Mouse (Mus musculus) liver, adult 2 months (tissue): Measurements from ENCODE around the gene Cfdp1. TPM values are rescaled to one million over a fixed set of nuclear protein-coding genes. Genes with fewer than 3 reads are reported as not detected.

Experiments
- DNase-seq: peaks from one replicate; pipeline ENCODE4 v3.0.0-alpha.2; 2011; ENCODE audit warnings: low read depth, low spot score; ENCODE audit errors: extremely low read depth
- H3K27ac ChIP-seq: fragments of 200-500 bp; replicated peaks from 2 replicates; pipeline ENCODE4 v1.5.1; 2012; ENCODE audit warnings: low read depth, mild to moderate bottlenecking, control low read depth, inconsistent platforms, low read length; ENCODE audit not compliant: insufficient read depth
- H3K27me3 ChIP-seq: fragments of 200-500 bp; 2 replicates; pipeline ENCODE4 v1.6.1; 2012; ENCODE audit warnings: mild to moderate bottlenecking, moderate library complexity, low read length, inconsistent platforms; ENCODE audit not compliant: control insufficient read depth, insufficient read depth
- H3K36me3 ChIP-seq: fragments of 200-500 bp; 2 replicates; pipeline ENCODE4 v1.6.1; 2012; ENCODE audit warnings: low read length, inconsistent platforms; ENCODE audit not compliant: control insufficient read depth, insufficient read depth
- H3K4me1 ChIP-seq: fragments of 200-500 bp; 2 replicates; pipeline ENCODE4 v1.6.1; 2011; ENCODE audit warnings: low read length; ENCODE audit not compliant: control insufficient read depth, insufficient read depth
- H3K4me3 ChIP-seq: fragments of 200-500 bp; 2 replicates; pipeline ENCODE4 v1.5.1; 2011; ENCODE audit warnings: low read depth, mild to moderate bottlenecking, control low read depth, low read length, moderate library complexity; ENCODE audit not compliant: insufficient read depth
- H3K79me2 ChIP-seq: fragments of 200-500 bp; 2 replicates; pipeline ENCODE4 v1.6.1; 2012; ENCODE audit warnings: inconsistent platforms, mild to moderate bottlenecking, low read length, moderate library complexity; ENCODE audit not compliant: control insufficient read depth, insufficient read depth
- H3K9ac ChIP-seq: fragments of 200-500 bp; 2 replicates; pipeline ENCODE4 v1.6.1; 2012; ENCODE audit warnings: low read depth, mild to moderate bottlenecking, control low read depth, inconsistent platforms, low read length
- CTCF ChIP-seq: fragments of 200-500 bp; IDR thresholded peaks from 2 replicates; pipeline ENCODE4 v1.5.1; 2011; ENCODE audit warnings: low read depth, low read length, control low read depth
- POLR2A ChIP-seq: fragments of 200-500 bp; IDR thresholded peaks from 2 replicates; pipeline ENCODE4 v1.6.1; 2011; ENCODE audit warnings: low read length, control low read depth; ENCODE audit not compliant: insufficient read depth; ENCODE audit errors: extremely low read depth
- WGBS: fragments of 180-500 bp; shearing (Covaris S2); methylation state at CpG from one replicate; pipeline ENCODE4 v1.1.7; 2018; 5-methylcytosine and 5-hydroxymethylcytosine counted together
- polyA plus RNA-seq: library from polyadenylated mRNA; depleted of rRNA; stranded (reverse); fragments of >200 nt; gene quantifications from 2 replicates; pipeline ENCODE4 v1.2.3, GENCODE M21; 2012; rRNA removed
- total RNA-seq: library from RNA; depleted of rRNA; stranded (reverse); fragments of >200 nt; gene quantifications from 2 replicates; pipeline ENCODE4 v1.2.3, GENCODE M21; 2014; rRNA removed

Cfdp1 gene
- 27.6 and 40.7 TPM in 2 replicates for total RNA-seq
- 3.8 and 4.6 TPM in 2 replicates for polyA plus RNA-seq

DNA sequence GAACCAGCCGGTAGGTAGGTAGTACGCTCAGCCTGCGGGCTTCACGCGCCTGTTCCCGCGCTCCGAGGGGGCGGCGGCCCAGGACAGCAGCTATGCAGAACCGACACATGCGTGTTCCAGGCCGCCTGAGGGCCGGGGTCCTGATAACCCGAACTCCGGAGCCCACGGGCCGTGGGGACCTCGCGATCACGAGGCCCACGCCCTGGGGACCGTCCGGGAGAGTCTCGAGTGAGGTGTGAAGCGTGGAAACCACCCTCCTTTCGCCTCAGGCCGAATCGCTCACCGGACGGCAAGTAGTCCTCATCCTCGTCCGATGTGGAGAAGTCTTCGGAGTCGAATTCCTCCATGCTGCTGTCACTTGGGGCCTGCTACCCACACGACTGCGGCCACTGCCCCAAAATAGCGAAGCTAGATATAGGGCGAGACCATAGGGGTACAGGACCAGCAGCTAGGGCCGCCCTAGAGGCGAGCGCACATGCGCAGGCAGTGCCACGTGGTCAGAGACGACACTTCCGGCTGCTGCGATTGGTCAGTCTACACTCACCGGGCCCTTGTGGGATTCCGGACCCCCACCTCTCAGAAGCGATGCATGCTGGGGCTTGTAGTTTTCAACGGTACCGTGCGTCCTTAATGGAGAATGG lies at the start of gene Cfdp1:
Cfdp1 (minus strand) TSS at position 431 of the 641 bp plus-strand sequence.
- Histone ChIP-seq H3K36me3 (no peaks in the 10 kb centered on the region), H3K4me3 (peak within 1 kb of the TSS; percentile 85), H3K4me1 (peaks cover 5% of the 10 kb centered on the region), H3K79me2 (peaks cover 22% of the 10 kb centered on the region), H3K9ac (peak within 1 kb of the TSS; percentile 83), H3K27ac (no peak within 1 kb of the TSS), H3K27me3 (no peaks in the 10 kb centered on the region)
- DNase-seq, result peak; percentile 90
- TF ChIP-seq CTCF, result no peak
- TF ChIP-seq POLR2A, result peak; percentile 46; the same call in 1 of the 2 replicates
- WGBS, result under 1% methylated on average over 53 of the region's 53 CpGs

DNA sequence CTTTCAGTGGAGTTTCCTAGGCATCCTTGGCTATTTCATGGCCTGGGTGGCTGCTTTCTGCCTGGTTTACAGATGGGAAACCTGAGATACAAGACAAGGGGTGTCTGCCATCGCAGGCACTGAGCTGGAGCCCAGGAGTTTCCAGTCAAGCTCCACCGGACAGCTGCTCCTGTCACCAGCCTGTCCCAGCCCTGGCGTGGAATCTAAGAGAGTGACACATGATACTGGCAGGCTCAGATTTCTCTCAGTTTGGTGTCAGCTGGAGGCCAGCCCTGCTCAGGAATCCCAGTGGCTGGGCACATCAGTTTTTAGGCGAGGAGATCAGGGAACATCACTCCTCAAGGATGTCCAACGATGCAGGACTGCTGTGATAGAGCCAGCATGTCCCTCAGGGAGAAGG lies 48.0 kb upstream of the Cfdp1 start:
- no peak overlapping the region for H3K27ac ChIP-seq
- no peak for TF ChIP-seq CTCF
- TF ChIP-seq POLR2A, result no peak
- H3K4me1 ChIP-seq, result no peaks in the 10 kb centered on the region
- no peak for DNase-seq
- H3K4me3 ChIP-seq, result no peak overlapping the region
- 41% methylated on average over 5 of the region's 5 CpGs for WGBS
- no peaks in the 10 kb centered on the region; the same call in 1 of the 2 replicates for H3K27me3 ChIP-seq
- H3K9ac ChIP-seq, result no peak overlapping the region
- H3K36me3 ChIP-seq, result no peaks in the 10 kb centered on the region
- H3K79me2 ChIP-seq, result no peaks in the 10 kb centered on the region

- no peak for DNase-seq
- TF ChIP-seq CTCF (no peak), POLR2A (no peak)
- Histone ChIP-seq H3K27me3 (no peaks in the 10 kb centered on the region; the same call in 1 of the 2 replicates), H3K36me3 (no peaks in the 10 kb centered on the region), H3K4me1 (no peaks in the 10 kb centered on the region), H3K4me3 (no peak overlapping the region), H3K9ac (no peak overlapping the region), H3K27ac (no peak overlapping the region), H3K79me2 (no peaks in the 10 kb centered on the region)
- WGBS, result 57% methylated on average over 10 of the region's 10 CpGs
Observed at GRCm38 (mm10) chr8:111898586-111898985, 44.5 kb upstream of the Cfdp1 start.

GRCm38 (mm10) chr8:111894955-111895354 lies 40.9 kb upstream of the Cfdp1 start:
- 88% methylated on average over 7 of the region's 7 CpGs for WGBS
- Histone ChIP-seq H3K4me1 (no peaks in the 10 kb centered on the region), H3K9ac (no peak overlapping the region), H3K4me3 (no peak overlapping the region), H3K27me3 (peaks cover 8% of the 10 kb centered on the region), H3K27ac (no peak overlapping the region), H3K36me3 (no peaks in the 10 kb centered on the region), H3K79me2 (no peaks in the 10 kb centered on the region)
- TF ChIP-seq CTCF, result peak; percentile 23; the same call in 1 of the 2 replicates
- no peak for TF ChIP-seq POLR2A
- no peak for DNase-seq

DNA sequence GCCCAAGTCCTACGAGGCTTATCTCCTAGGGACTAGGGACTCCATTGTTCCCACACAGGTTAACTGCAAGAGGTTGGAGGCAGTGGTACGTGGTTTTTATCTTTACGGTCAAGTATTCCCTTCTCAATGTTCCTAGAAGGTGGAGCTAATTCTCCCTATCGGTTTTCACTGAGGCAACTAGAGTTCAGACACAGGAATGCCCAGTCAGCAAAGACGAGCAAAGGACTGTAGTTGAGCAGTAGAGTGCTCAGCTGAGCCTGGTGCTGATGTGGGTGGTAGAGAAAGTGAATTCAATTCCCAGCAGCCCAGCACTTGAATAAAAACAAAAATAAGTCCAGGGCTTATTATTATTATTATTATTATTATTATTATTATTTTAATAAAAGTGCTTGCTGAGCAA lies 38.5 kb upstream of the Cfdp1 start:
- 35% methylated on average over 5 of the region's 5 CpGs for WGBS
- Histone ChIP-seq H3K27ac (no peak overlapping the region), H3K4me1 (no peaks in the 10 kb centered on the region), H3K9ac (no peak overlapping the region), H3K79me2 (no peaks in the 10 kb centered on the region), H3K27me3 (peaks cover 10% of the 10 kb centered on the region), H3K4me3 (no peak overlapping the region), H3K36me3 (no peaks in the 10 kb centered on the region)
- TF ChIP-seq CTCF (no peak), POLR2A (no peak)
- DNase-seq, result no peak

GRCm38 (mm10) chr8:111891983-111892382 lies 37.9 kb upstream of the Cfdp1 start:
- H3K4me3 ChIP-seq, result no peak overlapping the region
- no peak overlapping the region for H3K9ac ChIP-seq
- no peak overlapping the region for H3K27ac ChIP-seq
- H3K36me3 ChIP-seq, result no peaks in the 10 kb centered on the region
- no peaks in the 10 kb centered on the region for H3K4me1 ChIP-seq
- 25% methylated on average over 8 of the region's 8 CpGs for WGBS
- H3K27me3 ChIP-seq, result peaks cover 10% of the 10 kb centered on the region
- no peak for DNase-seq
- TF ChIP-seq CTCF (no peak), POLR2A (no peak)
- H3K79me2 ChIP-seq, result no peaks in the 10 kb centered on the region
